Mouse (Mus musculus) forebrain, embryonic 15.5 days (tissue): ENCODE measurements around the gene Jarid2. TPM values are rescaled to one million over a fixed set of nuclear protein-coding genes. Genes with fewer than 3 reads are reported as not detected.
"Not testable (repeated sequence)": the region's sequence is repeated elsewhere in the genome, so short reads cannot be mapped to it uniquely, and the experiment has no call there.

Source experiments
- ATAC-seq: fragments of 200-750 bp; cut with Nextera tagmentation; replicated peaks from 2 replicates; pipeline ENCODE4 v1.8.0; 2017; ENCODE audit warnings: mild to moderate bottlenecking, moderate TSS enrichment, moderate library complexity
- H3K27ac ChIP-seq: fragments of 300-500 bp; sonication (generic); replicated peaks from 2 replicates; pipeline ENCODE4 v1.5.1; 2015; ENCODE audit warnings: mild to moderate bottlenecking, inconsistent platforms
- H3K27me3 ChIP-seq: fragments of 300-500 bp; sonication (generic); 2 replicates; pipeline ENCODE4 v1.6.1; 2015; ENCODE audit warnings: inconsistent platforms
- H3K36me3 ChIP-seq: fragments of 300-500 bp; sonication (generic); 2 replicates; pipeline ENCODE4 v1.6.1; 2015; ENCODE audit warnings: mild to moderate bottlenecking, inconsistent platforms
- H3K4me1 ChIP-seq: fragments of 300-500 bp; sonication (generic); 2 replicates; pipeline ENCODE4 v1.6.1; 2015; ENCODE audit warnings: inconsistent platforms
- H3K4me2 ChIP-seq: fragments of 300-500 bp; sonication (generic); replicated peaks from 2 replicates; pipeline ENCODE4 v1.6.1; 2015; ENCODE audit warnings: mild to moderate bottlenecking, inconsistent platforms
- H3K4me3 ChIP-seq: fragments of 300-500 bp; sonication (generic); 2 replicates; pipeline ENCODE4 v1.5.1; 2015; ENCODE audit warnings: mild to moderate bottlenecking, inconsistent platforms
- H3K9ac ChIP-seq: fragments of 300-500 bp; sonication (generic); replicated peaks from 2 replicates; pipeline ENCODE4 v1.6.1; 2015; ENCODE audit warnings: mild to moderate bottlenecking, inconsistent platforms
- H3K9me3 ChIP-seq: fragments of 300-500 bp; sonication (generic); 2 replicates; pipeline ENCODE4 v1.6.1; 2016; ENCODE audit warnings: inconsistent platforms
- WGBS: fragments of 180-500 bp; shearing (Covaris S2); methylation state at CpG from one replicate; pipeline ENCODE4 v1.1.7; 2015; ENCODE audit warnings: mixed read lengths; 5-methylcytosine and 5-hydroxymethylcytosine counted together
- polyA plus RNA-seq: library from polyadenylated mRNA; unstranded; fragments of >200 nt; fragmentation: Nextera tagmentation; extraction: Ambion mirVana; gene quantifications from 2 replicates; pipeline ENCODE4 v1.2.1, GENCODE M21; 2015

The Jarid2 gene
- polyA plus RNA-seq, 1 experiment from 2014 or later: 34.2 TPM

- no peak overlapping the region for H3K9ac ChIP-seq
- no peak overlapping the region for H3K27ac ChIP-seq
- peaks cover 12% of the 10 kb centered on the region for H3K4me1 ChIP-seq
- WGBS: 70% methylated on average over 5 of the region's 5 CpGs
- H3K27me3 ChIP-seq: no peaks in the 10 kb centered on the region
- no peaks in the 10 kb centered on the region for H3K9me3 ChIP-seq
- H3K4me2 ChIP-seq: no peak overlapping the region
- no peak overlapping the region for H3K4me3 ChIP-seq
- no peak for ATAC-seq
- no peaks in the 10 kb centered on the region for H3K36me3 ChIP-seq
These were observed 18.2 kb upstream of the Jarid2 start for GRCm38 (mm10) chr13:44711062-44711461.

GRCm38 (mm10) chr13:44711882-44712281 is 17.4 kb upstream of the Jarid2 start:
- H3K9ac ChIP-seq: no peak overlapping the region
- H3K9me3 ChIP-seq: no peaks in the 10 kb centered on the region
- ATAC-seq: no peak
- H3K4me2 ChIP-seq: no peak overlapping the region
- H3K4me3 ChIP-seq: no peak overlapping the region
- H3K4me1 ChIP-seq: peaks cover 12% of the 10 kb centered on the region
- no peak overlapping the region for H3K27ac ChIP-seq
- WGBS: 33% methylated on average over 1 of the region's 1 CpGs
- no peaks in the 10 kb centered on the region for H3K27me3 ChIP-seq
- H3K36me3 ChIP-seq: no peaks in the 10 kb centered on the region

GRCm38 (mm10) chr13:44715187-44715885 is 13.9 kb upstream of the Jarid2 start:
- H3K4me1 ChIP-seq: peaks cover 8% of the 10 kb centered on the region
- H3K4me3 ChIP-seq: no peak overlapping the region
- H3K36me3 ChIP-seq: no peaks in the 10 kb centered on the region
- 0 out of 2 replicates have a peak overlapping the region, but pooled peaks have one; percentile 27 for H3K27ac ChIP-seq
- no peaks in the 10 kb centered on the region for H3K27me3 ChIP-seq
- H3K4me2 ChIP-seq: peak overlapping the region; percentile 17
- H3K9ac ChIP-seq: no peak overlapping the region
- no peaks in the 10 kb centered on the region for H3K9me3 ChIP-seq
- peak; percentile 75; the same call in 1 of the 2 replicates for ATAC-seq
- 6% methylated on average over 10 of the region's 10 CpGs for WGBS

GRCm38 (mm10) chr13:44717838-44718237 is 11.4 kb upstream of the Jarid2 start:
- no peak overlapping the region for H3K27ac ChIP-seq
- 94% methylated on average over 9 of the region's 9 CpGs for WGBS

GRCm38 (mm10) chr13:44718465-44718864 is 10.8 kb upstream of the Jarid2 start:
- not testable (repeated sequence) for ATAC-seq, H3K4me3 ChIP-seq, H3K27me3 ChIP-seq, H3K4me1 ChIP-seq, H3K9ac ChIP-seq, H3K4me2 ChIP-seq, H3K27ac ChIP-seq, H3K36me3 ChIP-seq, H3K9me3 ChIP-seq
- 81% methylated on average over 5 of the region's 5 CpGs for WGBS

More at GRCm38 (mm10) chr13:44717838-44718237, 11.4 kb upstream of the Jarid2 start:
- H3K9ac ChIP-seq: no peak overlapping the region
- H3K36me3 ChIP-seq: no peaks in the 10 kb centered on the region
- no peaks in the 10 kb centered on the region for H3K27me3 ChIP-seq
- H3K4me3 ChIP-seq: no peak overlapping the region
- H3K9me3 ChIP-seq: no peaks in the 10 kb centered on the region
- peaks cover 8% of the 10 kb centered on the region for H3K4me1 ChIP-seq
- H3K4me2 ChIP-seq: no peak overlapping the region
- ATAC-seq: no peak

- 87% methylated on average over 1 of the region's 1 CpGs for WGBS
- no peak for ATAC-seq
- Histone ChIP-seq H3K4me3 (no peak overlapping the region), H3K36me3 (no peaks in the 10 kb centered on the region), H3K27ac (no peak overlapping the region), H3K9me3 (no peaks in the 10 kb centered on the region), H3K4me2 (no peak overlapping the region), H3K27me3 (no peaks in the 10 kb centered on the region), H3K4me1 (peaks cover 8% of the 10 kb centered on the region), H3K9ac (no peak overlapping the region)
These were observed 9.2 kb upstream of the Jarid2 start for GRCm38 (mm10) chr13:44720094-44720493.

GRCm38 (mm10) chr13:44721891-44722547 is 7.3 kb upstream of the Jarid2 start:
- no peak overlapping the region for H3K4me3 ChIP-seq
- WGBS: 83% methylated on average over 5 of the region's 5 CpGs
- no peak overlapping the region for H3K4me2 ChIP-seq
- no peaks in the 10 kb centered on the region for H3K36me3 ChIP-seq
- no peak overlapping the region for H3K27ac ChIP-seq
- no peaks in the 10 kb centered on the region for H3K4me1 ChIP-seq
- ATAC-seq: no peak
- H3K27me3 ChIP-seq: no peaks in the 10 kb centered on the region
- H3K9me3 ChIP-seq: no peaks in the 10 kb centered on the region
- H3K9ac ChIP-seq: no peak overlapping the region

- WGBS: 92% methylated on average over 9 of the region's 9 CpGs
- not testable (repeated sequence) for ATAC-seq
These were observed 5.8 kb upstream of the Jarid2 start for GRCm38 (mm10) chr13:44723522-44723921.

GRCm38 (mm10) chr13:44728145-44728880 is 961 bp upstream of the Jarid2 start:
- no peak for ATAC-seq
- Histone ChIP-seq H3K27me3 (no peaks in the 10 kb centered on the region), H3K4me1 (peaks cover 14% of the 10 kb centered on the region), H3K4me3 (no peak overlapping the region), H3K9ac (no peak overlapping the region), H3K36me3 (no peaks in the 10 kb centered on the region), H3K4me2 (no peak overlapping the region), H3K27ac (no peak overlapping the region), H3K9me3 (no peaks in the 10 kb centered on the region)
- 33% methylated on average over 1 of the region's 1 CpGs for WGBS

More at GRCm38 (mm10) chr13:44723522-44723921, 5.8 kb upstream of the Jarid2 start:
- H3K27me3 ChIP-seq, H3K4me3 ChIP-seq, H3K4me2 ChIP-seq, H3K4me1 ChIP-seq, H3K9me3 ChIP-seq, H3K9ac ChIP-seq, H3K27ac ChIP-seq, H3K36me3 ChIP-seq: not testable (repeated sequence)

GRCm38 (mm10) chr13:44730146-44730864 is 1.0 kb downstream of the Jarid2 start:
- H3K36me3 ChIP-seq: no peaks in the 10 kb centered on the region
- H3K9me3 ChIP-seq: no peaks in the 10 kb centered on the region
- no peaks in the 10 kb centered on the region for H3K27me3 ChIP-seq
- H3K4me2 ChIP-seq: peak overlapping the region; percentile 64
- ATAC-seq: peak; percentile 98
- H3K4me1 ChIP-seq: peaks cover 29% of the 10 kb centered on the region
- H3K9ac ChIP-seq: peak overlapping the region; percentile 88
- peak overlapping the region; percentile 83 for H3K4me3 ChIP-seq
- under 1% methylated on average over 72 of the region's 87 CpGs for WGBS
- H3K27ac ChIP-seq: peak overlapping the region; percentile 99

- H3K9ac ChIP-seq: peak overlapping the region; percentile 88
- under 1% methylated on average over 41 of the region's 41 CpGs for WGBS
- no peaks in the 10 kb centered on the region for H3K36me3 ChIP-seq
- H3K27me3 ChIP-seq: no peaks in the 10 kb centered on the region
- H3K4me3 ChIP-seq: peak overlapping the region; percentile 83
- peak; percentile 84 for ATAC-seq
- H3K4me1 ChIP-seq: peaks cover 31% of the 10 kb centered on the region
- H3K9me3 ChIP-seq: no peaks in the 10 kb centered on the region
- H3K4me2 ChIP-seq: peak overlapping the region; percentile 64
- peak overlapping the region; percentile 99 for H3K27ac ChIP-seq
These were observed 1.8 kb downstream of the Jarid2 start for GRCm38 (mm10) chr13:44730939-44731551.
